Mouse (Mus musculus) bone marrow, adult 2 months (tissue): Measurements from ENCODE around the gene Bglap3.

Experiments
- CTCF ChIP-seq: fragments of 200-500 bp; IDR thresholded peaks from 2 replicates; pipeline ENCODE4 v1.5.1; 2011; ENCODE audit warnings: low read length, control low read depth; ENCODE audit not compliant: control insufficient read depth, insufficient read depth
- POLR2A ChIP-seq: fragments of 200-500 bp; IDR thresholded peaks from 2 replicates; pipeline ENCODE4 v1.6.1; 2011; ENCODE audit warnings: low read depth, mild to moderate bottlenecking, control low read depth, low read length, borderline replicate concordance; ENCODE audit not compliant: control insufficient read depth

GRCm38 (mm10) chr3:88398666-88399065 lies 26.1 kb upstream of the Bglap3 start:
- TF ChIP-seq POLR2A: no peak
- TF ChIP-seq CTCF: no peak
